Mouse (Mus musculus) heart, embryonic 15.5 days (tissue): ENCODE data around the gene Ncf2. TPM values are rescaled to one million over a fixed set of nuclear protein-coding genes. Genes with fewer than 3 reads are reported as not detected.

Experiments
- ATAC-seq: fragments of 200-750 bp; cut with Nextera tagmentation; replicated peaks from 2 replicates; pipeline ENCODE4 v1.8.0; 2017; ENCODE audit warnings: low read depth, moderate TSS enrichment; ENCODE audit not compliant: insufficient number of reproducible peaks, insufficient read depth, low FRiP score
- H3K27ac ChIP-seq: fragments of 300-500 bp; sonication (generic); 2 replicates; pipeline ENCODE4 v1.5.1; 2015; ENCODE audit warnings: mild to moderate bottlenecking, inconsistent platforms
- H3K27me3 ChIP-seq: fragments of 300-500 bp; sonication (generic); 2 replicates; pipeline ENCODE4 v1.6.1; 2015; ENCODE audit warnings: inconsistent platforms
- H3K36me3 ChIP-seq: fragments of 300-500 bp; sonication (generic); 2 replicates; pipeline ENCODE4 v1.6.1; 2015; ENCODE audit warnings: mild to moderate bottlenecking, inconsistent platforms
- H3K4me1 ChIP-seq: fragments of 300-500 bp; sonication (generic); replicated peaks from 2 replicates; pipeline ENCODE4 v1.6.1; 2015; ENCODE audit warnings: inconsistent platforms
- H3K4me2 ChIP-seq: fragments of 300-500 bp; sonication (generic); 2 replicates; pipeline ENCODE4 v1.6.1; 2015; ENCODE audit warnings: inconsistent platforms, mild to moderate bottlenecking, moderate library complexity
- H3K4me3 ChIP-seq: fragments of 300-500 bp; sonication (generic); 2 replicates; pipeline ENCODE4 v1.5.1; 2015; ENCODE audit warnings: mild to moderate bottlenecking, inconsistent platforms
- H3K9ac ChIP-seq: fragments of 300-500 bp; sonication (generic); 2 replicates; pipeline ENCODE4 v1.6.1; 2015; ENCODE audit warnings: mild to moderate bottlenecking, inconsistent platforms
- H3K9me3 ChIP-seq: fragments of 300-500 bp; sonication (generic); replicated peaks from 2 replicates; pipeline ENCODE4 v1.6.1; 2016; ENCODE audit warnings: inconsistent platforms
- WGBS: fragments of 180-500 bp; shearing (Covaris S2); methylation state at CpG from one replicate; pipeline ENCODE4 v1.1.7; 2015; ENCODE audit warnings: mixed read lengths; 5-methylcytosine and 5-hydroxymethylcytosine counted together
- polyA plus RNA-seq: library from polyadenylated mRNA; unstranded; fragments of >200 nt; fragmentation: Nextera tagmentation; extraction: Ambion mirVana; gene quantifications from 2 replicates; pipeline ENCODE4 v1.2.1, GENCODE M21; 2015

Ncf2 gene
- polyA plus RNA-seq, 1 experiment from 2014 or later, result 3.3 TPM

DNA sequence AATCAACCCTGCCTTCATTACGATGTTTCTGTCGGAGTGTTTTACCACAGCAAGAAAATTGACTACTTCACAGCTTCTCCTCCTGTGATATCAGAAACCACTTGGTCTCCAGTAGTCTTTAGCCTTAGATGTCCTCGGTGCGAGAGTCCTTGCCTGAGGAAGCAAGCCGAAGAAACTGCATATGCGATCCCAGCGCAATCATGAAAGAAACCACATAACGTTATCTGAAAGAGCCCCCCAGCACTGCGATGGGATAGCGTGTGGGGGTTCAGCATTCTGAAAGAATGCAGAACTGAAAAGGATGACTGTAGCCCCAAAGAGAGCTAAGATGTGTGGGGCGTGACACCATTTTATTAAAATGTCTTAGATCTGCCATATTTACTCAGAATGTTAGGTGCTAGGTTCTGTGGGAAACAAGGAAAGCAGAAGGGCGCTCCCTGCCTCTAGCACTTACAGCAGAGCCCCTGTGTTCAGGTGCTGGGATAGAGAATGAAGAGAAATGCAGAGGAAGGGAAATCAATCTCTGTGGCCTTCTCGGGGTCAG lies 711 bp downstream of the Ncf2 start:
- no peaks in the 10 kb centered on the region for H3K9me3 ChIP-seq
- no peak overlapping the region for H3K4me3 ChIP-seq
- peak overlapping the region; percentile 45; the same call in 1 of the 2 replicates for H3K27ac ChIP-seq
- ATAC-seq, result no peak
- H3K4me1 ChIP-seq, result peaks cover 12% of the 10 kb centered on the region
- WGBS, result 81% methylated on average over 13 of the region's 13 CpGs
- H3K4me2 ChIP-seq, result no peak overlapping the region
- no peaks in the 10 kb centered on the region for H3K27me3 ChIP-seq
- no peak overlapping the region for H3K9ac ChIP-seq
- no peaks in the 10 kb centered on the region for H3K36me3 ChIP-seq

DNA sequence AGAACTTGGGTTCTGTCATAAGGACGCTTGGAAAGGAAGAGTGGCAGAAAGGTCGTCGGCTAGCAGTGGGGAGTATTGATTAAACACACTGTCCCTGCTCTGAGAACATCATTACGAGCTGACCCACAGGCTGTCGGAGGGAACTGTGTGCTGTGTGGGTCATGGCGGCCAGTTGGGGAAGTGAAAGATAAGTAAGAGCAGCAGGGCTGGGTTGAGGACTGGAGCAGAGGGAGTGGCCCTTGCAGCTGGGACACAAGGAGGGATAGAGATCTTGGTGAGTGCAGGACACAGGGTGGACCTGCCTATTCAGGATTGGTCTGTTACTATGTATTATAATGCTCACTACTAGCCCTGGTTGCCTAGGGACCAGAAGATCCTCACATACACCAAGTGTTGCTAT lies 4.9 kb downstream of the Ncf2 start:
- Histone ChIP-seq H3K4me2 (no peak overlapping the region), H3K4me3 (no peak overlapping the region), H3K9ac (no peak overlapping the region), H3K36me3 (no peaks in the 10 kb centered on the region), H3K27me3 (no peaks in the 10 kb centered on the region), H3K4me1 (peaks cover 8% of the 10 kb centered on the region), H3K9me3 (no peaks in the 10 kb centered on the region), H3K27ac (no peak overlapping the region)
- ATAC-seq, result no peak
- 66% methylated on average over 6 of the region's 6 CpGs for WGBS

DNA sequence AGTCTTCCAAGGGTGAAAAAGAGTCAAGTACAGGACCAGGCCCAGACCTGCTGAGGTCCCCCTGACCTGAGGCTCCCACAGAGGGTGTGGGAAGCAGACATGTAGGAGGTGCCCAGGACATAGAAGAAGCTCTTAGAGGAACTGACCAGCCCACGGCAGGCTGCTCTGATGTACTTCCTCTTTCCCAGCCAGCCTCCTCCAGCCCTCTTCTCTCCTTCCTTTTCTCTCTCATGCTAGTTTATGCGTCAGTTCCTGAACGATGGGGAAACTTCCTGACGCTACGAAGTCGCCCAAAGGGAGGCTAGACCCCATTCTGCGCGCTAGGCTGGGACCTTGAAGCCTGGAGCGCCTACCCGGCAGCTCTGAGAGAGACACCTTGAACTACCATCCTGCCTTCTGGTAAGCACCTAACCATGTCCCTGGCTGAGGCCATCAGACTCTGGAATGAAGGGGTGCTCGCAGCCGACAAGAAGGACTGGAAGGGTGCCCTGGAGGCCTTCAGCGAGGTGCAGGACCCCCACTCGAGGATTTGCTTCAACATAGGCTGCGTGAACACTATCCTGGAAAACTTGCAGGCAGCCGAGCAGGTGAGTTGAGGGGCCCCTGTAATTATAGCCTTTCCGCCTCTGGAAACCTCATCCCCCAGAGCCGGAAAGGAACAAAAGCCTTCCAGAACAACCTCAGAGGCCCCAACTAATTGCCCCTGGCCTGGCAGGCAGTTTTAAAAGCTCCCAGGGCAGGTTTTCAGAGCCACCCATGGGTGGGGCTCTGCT lies 7.8 kb downstream of the Ncf2 start:
- H3K9ac ChIP-seq, result no peak overlapping the region
- no peaks in the 10 kb centered on the region for H3K27me3 ChIP-seq
- no peak overlapping the region for H3K27ac ChIP-seq
- H3K9me3 ChIP-seq, result no peaks in the 10 kb centered on the region
- no peaks in the 10 kb centered on the region for H3K36me3 ChIP-seq
- 63% methylated on average over 18 of the region's 18 CpGs for WGBS
- ATAC-seq, result no peak
- no peak overlapping the region for H3K4me2 ChIP-seq
- peaks cover 8% of the 10 kb centered on the region; the same call in 1 of the 2 replicates for H3K4me1 ChIP-seq
- H3K4me3 ChIP-seq, result peak overlapping the region; percentile 18; the same call in 1 of the 2 replicates

DNA sequence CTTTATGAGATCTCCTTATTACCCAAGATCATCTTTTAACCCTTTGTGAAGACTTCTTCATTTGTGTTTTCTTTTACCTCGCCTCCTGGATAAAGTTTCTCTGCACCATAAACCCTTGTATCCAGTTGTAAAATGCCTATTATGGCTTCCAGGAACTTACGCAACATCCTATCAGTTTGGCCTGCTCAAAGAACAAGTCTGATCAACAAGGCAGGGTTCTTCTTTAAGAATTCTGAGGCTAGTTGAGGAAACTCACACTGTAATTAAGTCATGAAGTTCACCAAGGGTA lies 8.3 kb downstream of the Ncf2 start:
- Histone ChIP-seq H3K36me3 (no peaks in the 10 kb centered on the region), H3K9me3 (no peaks in the 10 kb centered on the region), H3K27me3 (no peaks in the 10 kb centered on the region), H3K4me3 (peak overlapping the region; percentile 18; the same call in 1 of the 2 replicates), H3K4me2 (no peak overlapping the region), H3K27ac (no peak overlapping the region), H3K9ac (no peak overlapping the region), H3K4me1 (peaks cover 8% of the 10 kb centered on the region; the same call in 1 of the 2 replicates)
- no peak for ATAC-seq
- WGBS, result 81% methylated on average over 2 of the region's 2 CpGs

DNA sequence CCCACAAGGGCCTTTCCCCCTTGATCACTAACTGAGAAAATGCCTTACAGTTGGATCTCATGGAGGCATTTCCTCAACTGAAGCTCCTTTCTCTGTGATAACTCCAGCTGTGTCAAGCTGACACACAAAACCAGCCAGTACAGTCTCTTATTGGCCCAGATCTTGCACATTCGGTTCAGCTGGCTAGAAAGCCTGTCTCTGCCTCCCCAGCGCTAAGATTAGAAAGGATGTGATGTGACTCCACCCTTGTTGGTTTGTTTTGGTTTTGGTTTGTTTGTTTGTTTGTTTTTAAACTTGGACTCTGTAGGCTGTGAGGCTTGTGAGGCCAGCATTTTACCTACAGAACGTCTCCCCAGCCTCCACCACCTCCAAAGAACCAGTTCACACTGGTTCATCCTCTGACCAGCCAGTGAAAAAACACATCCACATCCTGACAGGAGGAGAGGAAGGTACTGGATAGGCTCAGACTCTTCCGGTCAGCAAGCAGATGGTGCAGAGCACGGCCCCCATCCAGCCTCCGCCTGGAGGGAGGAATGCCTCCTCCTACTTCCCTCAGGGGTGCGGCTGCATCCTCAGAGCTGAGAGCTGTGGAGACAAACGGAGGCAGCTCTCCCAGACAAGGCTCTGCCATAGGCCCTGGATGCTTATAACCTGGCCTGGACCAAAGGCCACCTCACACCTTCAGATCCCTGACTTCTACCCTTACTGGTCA lies 9.7 kb downstream of the Ncf2 start:
- Histone ChIP-seq H3K9me3 (no peaks in the 10 kb centered on the region), H3K4me3 (no peak overlapping the region), H3K4me1 (peaks cover 9% of the 10 kb centered on the region; the same call in 1 of the 2 replicates), H3K9ac (no peak overlapping the region), H3K4me2 (no peak overlapping the region), H3K27ac (peak overlapping the region; percentile 72), H3K36me3 (no peaks in the 10 kb centered on the region), H3K27me3 (no peaks in the 10 kb centered on the region)
- peak; percentile 80; the same call in 1 of the 2 replicates for ATAC-seq
- WGBS, result 27% methylated on average over 8 of the region's 8 CpGs

DNA sequence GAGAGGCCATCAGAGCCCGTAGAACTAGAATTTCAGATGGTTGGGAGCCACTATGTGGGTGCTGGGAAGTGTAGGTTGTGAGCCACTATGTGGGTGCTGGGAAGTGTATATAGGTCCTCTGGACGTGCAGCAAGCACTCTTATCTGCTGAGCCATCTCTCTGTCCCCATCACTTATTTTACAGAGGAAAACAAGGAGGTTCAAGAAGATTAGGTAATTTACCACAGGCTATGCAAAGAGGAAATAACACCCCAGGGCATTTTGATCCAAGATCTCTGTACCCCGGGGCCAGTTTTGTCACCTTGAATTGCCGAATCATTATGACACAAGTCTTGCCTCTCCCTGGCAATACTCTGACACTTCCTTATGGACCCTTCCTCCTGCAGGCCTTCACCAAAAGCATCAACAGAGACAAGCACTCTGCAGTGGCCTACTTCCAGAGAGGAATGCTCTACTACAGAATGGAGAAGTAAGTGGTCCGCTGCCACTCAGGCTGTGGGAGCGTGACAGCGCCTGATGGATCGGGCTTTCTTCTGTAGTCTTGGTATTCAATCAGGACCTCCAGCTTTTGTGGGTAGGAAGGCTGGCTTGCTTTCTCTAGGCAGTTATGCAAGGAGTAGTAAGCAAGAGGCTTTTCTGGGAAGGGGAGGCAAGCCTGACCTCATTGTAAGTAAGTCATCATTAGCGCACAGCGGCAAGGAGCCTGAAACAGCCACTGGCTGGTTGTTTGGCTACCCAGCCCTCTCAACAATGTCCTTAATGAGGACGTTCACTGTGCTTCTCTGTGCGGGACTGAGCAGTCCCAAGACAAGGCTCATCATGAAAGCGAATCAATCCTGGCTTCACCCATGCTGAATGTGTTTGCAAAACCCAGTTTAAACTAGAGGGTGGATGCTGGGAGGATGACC lies 10.8 kb downstream of the Ncf2 start:
- Histone ChIP-seq H3K4me1 (peaks cover 20% of the 10 kb centered on the region), H3K4me2 (no peak overlapping the region), H3K9me3 (no peaks in the 10 kb centered on the region), H3K9ac (no peak overlapping the region), H3K4me3 (no peak overlapping the region), H3K36me3 (no peaks in the 10 kb centered on the region), H3K27ac (no peak overlapping the region), H3K27me3 (no peaks in the 10 kb centered on the region)
- WGBS, result 75% methylated on average over 13 of the region's 13 CpGs
- no peak for ATAC-seq

DNA sequence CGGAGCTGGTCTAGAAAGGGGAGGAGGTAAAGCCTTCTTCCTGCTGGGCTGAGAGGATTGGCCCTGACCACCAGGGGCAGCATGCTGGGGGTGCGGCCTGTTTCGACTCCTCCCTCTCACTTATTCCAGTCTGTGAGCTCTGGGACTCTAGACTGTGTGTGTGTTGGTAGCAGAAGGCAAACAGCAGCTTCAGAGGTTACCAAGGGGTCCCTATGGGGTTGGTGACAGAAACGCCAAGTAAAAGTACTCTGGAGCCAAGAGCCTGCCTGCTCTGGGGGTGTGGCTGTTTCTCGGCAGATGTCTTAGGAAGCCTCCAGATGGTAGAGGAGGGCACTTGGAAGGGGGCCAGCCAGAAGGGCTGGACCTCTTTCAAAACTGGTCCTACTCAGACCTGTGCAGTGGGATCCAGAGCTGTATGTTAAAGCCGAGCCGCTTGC lies 15.3 kb downstream of the Ncf2 start:
- Histone ChIP-seq H3K27ac (no peak overlapping the region), H3K27me3 (no peaks in the 10 kb centered on the region), H3K4me2 (peak overlapping the region; percentile 33; the same call in 1 of the 2 replicates), H3K4me1 (peaks cover 39% of the 10 kb centered on the region), H3K9ac (no peak overlapping the region), H3K9me3 (no peaks in the 10 kb centered on the region), H3K36me3 (no peaks in the 10 kb centered on the region), H3K4me3 (no peak overlapping the region)
- WGBS, result 41% methylated on average over 7 of the region's 7 CpGs
- peak; percentile 27 for ATAC-seq

DNA sequence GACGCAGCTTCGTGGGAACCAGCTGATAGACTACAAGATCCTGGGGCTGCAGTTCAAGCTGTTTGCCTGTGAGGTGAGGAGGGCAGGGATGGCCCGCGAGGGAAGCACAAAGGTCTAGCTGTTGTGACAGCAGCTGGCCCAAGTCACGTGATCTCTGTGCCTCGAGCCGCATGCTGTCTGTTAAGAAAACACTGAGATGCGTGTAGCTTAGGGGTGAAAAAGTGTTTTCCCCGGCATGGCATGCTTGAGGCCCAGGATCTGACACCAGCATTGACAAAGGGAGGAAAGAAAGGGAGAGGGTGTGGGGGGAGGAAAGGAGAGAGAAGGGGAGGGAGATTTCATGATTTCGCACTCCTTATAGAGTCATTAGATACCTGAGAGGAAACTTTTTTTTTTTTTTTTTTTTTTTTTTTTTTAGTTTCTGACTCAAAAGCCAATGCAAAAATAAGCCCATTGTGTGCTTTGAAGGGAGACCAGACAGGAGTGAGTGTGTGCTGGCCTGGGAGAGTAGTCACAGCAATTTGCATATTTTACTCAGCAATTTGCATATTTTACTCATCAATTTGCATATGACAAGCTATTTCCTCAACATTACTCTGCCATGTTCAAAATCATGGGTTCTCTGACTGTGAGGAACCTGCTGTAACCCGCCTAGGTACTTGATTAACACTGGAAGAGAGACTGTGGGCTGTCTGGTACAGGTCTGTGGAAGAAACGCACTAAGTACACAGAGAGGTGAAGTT lies 17.2 kb downstream of the Ncf2 start:
- Histone ChIP-seq H3K27ac (peak overlapping the region; percentile 74), H3K4me3 (no peak overlapping the region), H3K36me3 (no peaks in the 10 kb centered on the region), H3K27me3 (no peaks in the 10 kb centered on the region), H3K9me3 (no peaks in the 10 kb centered on the region), H3K9ac (no peak overlapping the region), H3K4me1 (peaks cover 40% of the 10 kb centered on the region), H3K4me2 (peak overlapping the region; percentile 14; the same call in 1 of the 2 replicates)
- no peak for ATAC-seq
- WGBS, result 32% methylated on average over 12 of the region's 12 CpGs

DNA sequence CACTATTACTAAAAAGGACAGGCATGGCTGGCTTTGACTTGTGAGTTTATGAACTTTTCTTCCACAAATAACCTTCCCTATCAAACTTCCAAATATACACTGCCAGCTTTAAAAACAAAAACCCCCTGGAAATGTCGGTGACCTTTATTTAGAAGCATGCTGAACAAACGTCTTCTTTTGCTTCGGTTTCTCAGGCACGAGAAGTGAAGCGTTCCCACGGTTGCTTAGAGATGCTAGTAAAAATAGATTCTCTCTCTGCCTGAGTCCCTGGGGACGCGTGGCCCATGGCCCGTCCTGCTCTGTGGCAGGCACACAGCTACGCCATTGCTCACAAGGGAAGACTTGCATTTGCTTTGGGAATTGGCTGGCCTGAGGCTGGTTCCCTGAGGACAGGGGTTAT lies 17.8 kb downstream of the Ncf2 start:
- Histone ChIP-seq H3K4me2 (peak overlapping the region; percentile 14; the same call in 1 of the 2 replicates), H3K27me3 (no peaks in the 10 kb centered on the region), H3K9me3 (no peaks in the 10 kb centered on the region; the same call in 1 of the 2 replicates), H3K36me3 (no peaks in the 10 kb centered on the region), H3K4me3 (no peak overlapping the region), H3K27ac (peak overlapping the region; percentile 74), H3K9ac (no peak overlapping the region), H3K4me1 (peaks cover 39% of the 10 kb centered on the region)
- whole genome bisulfite sequencing, result 12% methylated on average over 10 of the region's 10 CpGs
- peak; percentile 78 for ATAC-seq

DNA sequence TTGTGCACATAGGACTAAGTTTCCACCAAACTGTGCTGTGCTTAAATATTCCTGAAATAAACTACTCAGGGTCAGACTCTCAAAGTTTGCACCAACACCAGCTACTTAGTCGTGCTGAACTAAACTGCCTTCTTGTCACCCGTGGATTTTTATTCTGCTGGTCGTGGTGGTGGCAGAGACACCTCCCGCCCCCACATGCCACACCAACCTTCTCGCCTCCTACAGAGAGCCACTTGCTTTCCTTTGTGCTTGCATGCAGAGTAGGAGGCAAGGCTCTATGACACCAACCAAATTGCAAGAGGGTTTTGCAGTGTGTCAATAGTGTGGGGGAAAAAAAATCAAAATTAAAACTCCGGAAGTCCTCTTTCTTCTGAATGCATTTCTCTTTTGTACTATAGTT lies 19.6 kb downstream of the Ncf2 start:
- Histone ChIP-seq H3K36me3 (no peaks in the 10 kb centered on the region), H3K27ac (no peak overlapping the region), H3K9ac (no peak overlapping the region), H3K27me3 (no peaks in the 10 kb centered on the region), H3K9me3 (no peaks in the 10 kb centered on the region; the same call in 1 of the 2 replicates), H3K4me3 (no peak overlapping the region), H3K4me1 (peaks cover 39% of the 10 kb centered on the region), H3K4me2 (no peak overlapping the region)
- WGBS, result 78% methylated on average over 6 of the region's 6 CpGs
- ATAC-seq, result no peak
